Mouse (Mus musculus): ENCODE measurements around the gene Kifc5b. TPM values are rescaled to one million over a fixed set of nuclear protein-coding genes. Genes with fewer than 3 reads are reported as not detected.
"Not testable (repeated sequence)": the region's sequence is repeated elsewhere in the genome, so short reads cannot be mapped to it uniquely, and the experiment has no call there.

The Kifc5b gene
- polyA plus RNA-seq, 1 experiment from 2014 or later, result 0.94 TPM

- no peak overlapping the region for H3K4me2 ChIP-seq (replicated peaks; ENCODE audit: low read depth)
- H3K27ac ChIP-seq (ENCODE audit: low read depth, low read length), result no peak overlapping the region
- H3K27me3 ChIP-seq (replicated peaks; ENCODE audit: control insufficient read depth, insufficient read depth, low read length), result no peaks in the 10 kb centered on the region
- no peak overlapping the region for H3K4me3 ChIP-seq (ENCODE audit: low read depth, low read length)
- no peaks in the 10 kb centered on the region for H3K9me3 ChIP-seq (ENCODE audit: control insufficient read depth)
- peaks cover 8% of the 10 kb centered on the region; the same call in 1 of the 2 replicates for H3K4me1 ChIP-seq (replicated peaks; ENCODE audit: control insufficient read depth, insufficient read depth, low read length)
- no peak overlapping the region for H3K9ac ChIP-seq (ENCODE audit: low read depth, low read length)
- H3K36me3 ChIP-seq (ENCODE audit: control insufficient read depth, insufficient read depth), result peaks cover 30% of the 10 kb centered on the region
- ATAC-seq, result no peak
- peak; percentile 66 for TF ChIP-seq CTCF (IDR thresholded peaks at IDR 0.05; ENCODE audit: low read depth)
Measured at GRCm38 (mm10) chr17:26975415-26975814, 58.5 kb downstream of the Kifc5b start.

- H3K36me3 ChIP-seq (ENCODE audit: control insufficient read depth, insufficient read depth), result peaks cover 30% of the 10 kb centered on the region
- WGBS, result 84% methylated on average over 6 of the region's 6 CpGs
- not testable (repeated sequence) for H3K9ac ChIP-seq (ENCODE audit: low read depth, low read length); H3K4me1 ChIP-seq (replicated peaks; ENCODE audit: control insufficient read depth, insufficient read depth, low read length); ATAC-seq; H3K4me3 ChIP-seq (ENCODE audit: low read depth, low read length); H3K27ac ChIP-seq (ENCODE audit: low read depth, low read length); H3K4me2 ChIP-seq (replicated peaks; ENCODE audit: low read depth); H3K9me3 ChIP-seq (ENCODE audit: control insufficient read depth); H3K27me3 ChIP-seq (replicated peaks; ENCODE audit: control insufficient read depth, insufficient read depth, low read length)
Measured at GRCm38 (mm10) chr17:26977354-26977753, 60.5 kb downstream of the Kifc5b start.

- 73% methylated on average over 2 of the region's 2 CpGs for WGBS
- peaks cover 30% of the 10 kb centered on the region for H3K36me3 ChIP-seq (ENCODE audit: control insufficient read depth, insufficient read depth)
- no peak overlapping the region for H3K27ac ChIP-seq (ENCODE audit: low read depth, low read length)
- no peak for TF ChIP-seq CTCF (IDR thresholded peaks at IDR 0.05; ENCODE audit: low read depth)
- H3K9me3 ChIP-seq (ENCODE audit: control insufficient read depth), result no peaks in the 10 kb centered on the region
- H3K4me3 ChIP-seq (ENCODE audit: low read depth, low read length), result no peak overlapping the region
- no peak overlapping the region for H3K9ac ChIP-seq (ENCODE audit: low read depth, low read length)
- H3K27me3 ChIP-seq (replicated peaks; ENCODE audit: control insufficient read depth, insufficient read depth, low read length), result no peaks in the 10 kb centered on the region
- H3K4me1 ChIP-seq (replicated peaks; ENCODE audit: control insufficient read depth, insufficient read depth, low read length), result no peaks in the 10 kb centered on the region
- no peak for ATAC-seq
- no peak overlapping the region for H3K4me2 ChIP-seq (replicated peaks; ENCODE audit: low read depth)
Measured at GRCm38 (mm10) chr17:26979426-26979825, 62.5 kb downstream of the Kifc5b start.

GRCm38 (mm10) chr17:26981050-26981449, 64.2 kb downstream of the Kifc5b start:
- ATAC-seq, result no peak
- Histone ChIP-seq H3K9me3 (ENCODE audit: control insufficient read depth) (no peaks in the 10 kb centered on the region), H3K36me3 (ENCODE audit: control insufficient read depth, insufficient read depth) (peaks cover 17% of the 10 kb centered on the region), H3K4me1 (replicated peaks; ENCODE audit: control insufficient read depth, insufficient read depth, low read length) (no peaks in the 10 kb centered on the region), H3K9ac (ENCODE audit: low read depth, low read length) (no peak overlapping the region), H3K4me3 (ENCODE audit: low read depth, low read length) (no peak overlapping the region), H3K27ac (ENCODE audit: low read depth, low read length) (no peak overlapping the region), H3K4me2 (replicated peaks; ENCODE audit: low read depth) (no peak overlapping the region), H3K27me3 (replicated peaks; ENCODE audit: control insufficient read depth, insufficient read depth, low read length) (no peaks in the 10 kb centered on the region)
- no peak for TF ChIP-seq CTCF (IDR thresholded peaks at IDR 0.05; ENCODE audit: low read depth)
- WGBS, result 63% methylated on average over 2 of the region's 2 CpGs

Small RNA genes lying within 50 kb of the gene (microRNA-seq; reads per million reads assigned to microRNA genes)
- not detected for gene Gm27775
- not detected for gene Mir3083
- not detected for gene Mir6968

Other genes with a start within 250 kb of the Kifc5b start
- 13.5 and 15.1 TPM in 2 replicates for gene Crebrf, start 201.4 kb upstream of the Kifc5b start, polyA plus RNA-seq (2015; fragmentation: Nextera tagmentation; extraction: Ambion mirVana)
- 29.7 and 30.7 TPM in 2 replicates for gene Bnip1, start 136.0 kb upstream of the Kifc5b start, polyA plus RNA-seq (2015; fragmentation: Nextera tagmentation; extraction: Ambion mirVana)
- 0.08 and 0.58 TPM in 2 replicates for gene Nkx2-5, start 72.1 kb upstream of the Kifc5b start, polyA plus RNA-seq (2015; fragmentation: Nextera tagmentation; extraction: Ambion mirVana)
- 11.2 and 11.6 TPM in 2 replicates for gene Phf1, start 16.0 kb downstream of the Kifc5b start, polyA plus RNA-seq (2015; fragmentation: Nextera tagmentation; extraction: Ambion mirVana)
- 287 and 304 TPM in 2 replicates for gene Cuta, start 22.5 kb downstream of the Kifc5b start, polyA plus RNA-seq (2015; fragmentation: Nextera tagmentation; extraction: Ambion mirVana)
- 0.35 and 0.39 TPM in 2 replicates for gene Syngap1, start 24.2 kb downstream of the Kifc5b start, polyA plus RNA-seq (2015; fragmentation: Nextera tagmentation; extraction: Ambion mirVana)
- 6.5 and 6.7 TPM in 2 replicates for gene Zbtb9, start 56.1 kb downstream of the Kifc5b start, polyA plus RNA-seq (2015; fragmentation: Nextera tagmentation; extraction: Ambion mirVana)
- gene Bak1, start 111.9 kb downstream of the Kifc5b start, polyA plus RNA-seq (2015; fragmentation: Nextera tagmentation; extraction: Ambion mirVana), result 18.1 and 18.2 TPM in 2 replicates
- gene Itpr3, start 140.2 kb downstream of the Kifc5b start, polyA plus RNA-seq (2015; fragmentation: Nextera tagmentation; extraction: Ambion mirVana), result 6.1 and 7.2 TPM in 2 replicates
- 190 and 206 TPM in 2 replicates for gene Uqcc2, start 216.8 kb downstream of the Kifc5b start, polyA plus RNA-seq (2015; fragmentation: Nextera tagmentation; extraction: Ambion mirVana)